Mouse (Mus musculus) common myeloid progenitor, adult 5-6 weeks (primary cell): ENCODE data around the gene Emp2. TPM values are rescaled to one million over a fixed set of nuclear protein-coding genes. Genes with fewer than 3 reads are reported as not detected.
"Not testable (repeated sequence)": the region's sequence is repeated elsewhere in the genome, so short reads cannot be mapped to it uniquely, and the experiment has no call there.

Experiments used
- ATAC-seq: replicated peaks from 2 replicates; pipeline ENCODE4 v1.8.0; 2016; ENCODE audit warnings: low read depth, mild to moderate bottlenecking, moderate TSS enrichment, inconsistent platforms; ENCODE audit not compliant: poor library complexity, severe bottlenecking
- total RNA-seq: library from RNA; stranded (forward); fragments of 200-1000, 187-1606 nt; gene quantifications from 2 replicates; pipeline ENCODE4 v1.2.3, GENCODE M21; 2017

The Emp2 gene
- total RNA-seq, 1 experiment from 2014 or later: not detected

DNA sequence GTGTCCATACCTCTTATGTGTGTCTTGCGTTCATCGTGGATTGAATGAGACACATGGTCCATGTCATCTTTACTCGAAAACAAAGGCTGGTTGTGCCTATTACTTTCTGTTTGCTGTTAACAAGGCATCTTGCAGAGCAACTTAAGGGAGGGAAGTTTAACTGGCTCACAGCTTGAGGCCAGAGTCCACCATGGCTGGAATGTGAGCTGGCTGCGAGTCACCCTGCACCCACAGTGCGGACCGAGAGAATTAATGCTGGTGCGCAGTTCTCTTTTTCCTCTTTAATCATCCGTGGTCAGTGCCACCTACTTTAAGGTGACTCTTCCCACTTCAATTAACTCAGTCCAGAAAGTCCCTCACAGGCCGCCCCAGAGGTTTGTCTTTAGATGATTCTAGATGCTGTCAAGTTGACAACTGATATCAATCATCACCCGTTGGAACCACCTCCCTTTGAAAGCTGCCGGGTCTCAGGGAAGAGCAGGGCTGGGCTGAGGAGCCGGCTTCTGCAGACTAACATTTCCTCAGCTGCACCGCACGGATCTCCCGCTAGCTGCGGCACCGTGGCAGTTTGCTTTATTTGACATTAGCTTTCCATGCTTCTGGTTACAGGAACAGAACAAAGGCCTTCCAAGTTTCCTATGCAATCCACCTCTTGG, 6.3 kb upstream of the Emp2 start:
- ATAC-seq: no peak

DNA sequence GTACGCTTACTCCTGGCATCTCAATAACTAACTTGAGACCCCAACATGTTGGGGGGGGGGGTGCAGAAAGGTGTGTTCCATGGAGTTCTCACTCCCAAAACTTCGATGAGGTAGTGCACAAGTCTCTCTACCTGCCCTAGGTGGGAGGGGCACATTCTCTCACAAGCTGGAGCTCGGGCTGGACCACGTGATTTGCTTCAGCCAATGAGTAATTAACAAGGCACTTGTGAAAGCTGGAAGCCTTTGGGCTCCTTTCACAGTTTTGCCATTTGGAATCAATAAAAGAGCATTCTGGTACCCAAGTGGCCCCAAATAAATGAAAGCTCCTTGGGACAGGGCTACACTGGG, 3.4 kb upstream of the Emp2 start:
- ATAC-seq: no peak

DNA sequence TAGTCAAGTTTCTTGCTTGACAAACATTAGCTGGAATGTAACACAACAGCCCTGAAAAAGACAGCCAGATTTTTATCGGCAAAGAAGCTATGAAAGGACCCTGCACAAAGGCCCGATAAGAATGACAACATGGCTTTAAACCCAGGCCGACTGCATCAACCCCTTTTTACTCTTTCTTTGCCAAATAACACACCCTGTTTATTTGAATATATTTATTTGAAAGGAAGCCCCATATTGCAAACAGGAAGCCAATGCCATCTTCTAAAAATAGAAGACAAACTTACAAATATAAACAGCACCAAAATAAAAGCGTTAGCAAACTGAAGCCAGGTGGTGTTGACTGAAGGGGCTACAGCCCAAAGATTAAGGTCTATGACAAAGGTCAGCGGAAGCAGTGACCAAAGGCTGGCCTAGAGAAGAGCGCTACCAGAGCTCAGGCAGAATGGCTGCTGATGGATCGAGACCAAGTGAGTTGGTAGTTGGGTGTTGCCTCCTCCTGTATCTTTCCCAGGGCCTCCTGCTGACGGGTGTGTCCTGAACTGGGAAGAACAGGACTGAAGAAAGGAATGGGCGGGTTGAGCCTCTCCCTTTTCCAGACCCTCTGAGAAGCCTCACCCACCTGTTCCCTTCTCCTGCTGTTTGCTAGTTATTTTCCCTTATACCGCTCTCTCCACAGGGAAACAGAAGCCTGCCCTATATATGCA, 2.9 kb upstream of the Emp2 start:
- ATAC-seq: no peak

DNA sequence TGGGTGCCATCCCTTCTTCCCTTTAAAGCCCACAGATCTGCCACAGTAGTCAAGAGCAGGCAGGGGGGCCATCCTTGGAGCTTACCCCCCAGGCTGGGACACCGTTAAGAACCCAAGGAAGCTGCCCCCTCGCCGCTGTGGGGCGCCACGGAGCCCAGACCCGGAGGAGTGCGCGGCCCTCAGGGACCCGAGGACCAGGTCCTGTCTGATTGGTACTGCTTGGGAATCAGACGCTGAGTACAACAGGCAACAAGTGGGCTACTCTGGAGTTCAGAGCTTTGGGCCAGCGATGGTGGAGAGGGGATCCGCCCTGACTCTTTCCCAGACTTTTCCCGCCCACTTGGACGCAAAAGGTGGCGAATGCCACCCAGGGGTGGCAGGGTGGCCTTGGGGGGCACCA, 542 bp downstream of the Emp2 start:
- peak; percentile 27; the same call in 1 of the 2 replicates for ATAC-seq

DNA sequence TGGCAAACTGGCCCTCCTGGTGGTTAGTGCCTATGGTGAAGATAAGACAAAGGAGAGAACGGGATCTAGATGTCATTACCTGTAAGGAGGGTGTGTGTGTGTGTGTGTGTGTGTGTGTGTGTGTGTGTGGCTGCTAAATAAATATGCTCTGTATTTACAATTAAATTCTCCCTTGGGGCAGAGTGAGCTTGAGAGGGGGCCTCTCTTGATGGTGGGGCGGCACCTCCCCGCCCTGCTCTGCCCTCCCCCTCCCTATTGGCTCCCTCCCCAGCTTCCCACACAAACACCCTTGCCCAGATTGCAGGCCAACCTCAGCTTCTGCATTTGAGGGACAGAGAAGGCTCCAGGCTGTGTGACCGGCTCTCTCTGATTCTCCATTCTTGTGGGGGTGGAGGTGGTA, 1.8 kb downstream of the Emp2 start:
- peak; percentile 36; the same call in 1 of the 2 replicates for ATAC-seq

DNA sequence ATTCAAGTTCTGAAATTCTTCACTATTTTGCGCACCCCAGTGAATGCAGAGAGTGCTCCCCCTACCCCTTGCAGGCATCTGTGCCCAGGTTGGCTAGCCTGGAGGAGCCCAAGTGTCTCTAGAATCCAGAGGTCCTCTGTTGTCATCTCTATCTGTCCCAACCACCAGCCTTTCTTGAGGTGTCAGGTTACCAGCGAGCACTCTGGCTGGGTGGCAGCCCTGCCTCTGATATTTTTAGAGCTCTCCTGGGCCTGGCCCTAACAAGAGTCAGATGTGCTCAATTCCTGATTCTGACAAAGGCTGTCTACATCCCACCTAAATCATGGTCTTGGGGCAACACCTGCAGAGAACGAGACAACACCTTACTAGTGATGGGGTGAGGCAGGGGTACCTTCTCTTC, 2.7 kb downstream of the Emp2 start:
- no peak for ATAC-seq

DNA sequence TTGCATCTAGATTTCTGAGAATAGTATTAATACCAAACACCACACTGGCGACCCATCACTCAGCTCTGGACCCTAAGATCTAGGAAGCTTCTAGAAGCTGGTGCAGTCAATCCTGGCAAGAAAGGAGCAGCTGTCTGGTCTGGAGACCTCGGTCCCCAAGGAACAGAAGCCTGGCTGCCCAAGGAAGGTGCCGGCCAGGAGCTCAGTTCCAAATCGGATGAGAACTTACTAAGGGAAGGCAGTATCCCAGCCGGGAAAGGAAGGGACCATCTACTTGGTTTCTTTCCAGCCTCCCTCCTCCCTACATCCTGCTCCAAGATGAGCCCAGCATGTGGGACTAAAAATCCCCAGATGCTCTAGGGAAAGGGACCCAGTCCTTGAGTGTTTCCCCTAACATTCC, 3.3 kb downstream of the Emp2 start:
- no peak for ATAC-seq

DNA sequence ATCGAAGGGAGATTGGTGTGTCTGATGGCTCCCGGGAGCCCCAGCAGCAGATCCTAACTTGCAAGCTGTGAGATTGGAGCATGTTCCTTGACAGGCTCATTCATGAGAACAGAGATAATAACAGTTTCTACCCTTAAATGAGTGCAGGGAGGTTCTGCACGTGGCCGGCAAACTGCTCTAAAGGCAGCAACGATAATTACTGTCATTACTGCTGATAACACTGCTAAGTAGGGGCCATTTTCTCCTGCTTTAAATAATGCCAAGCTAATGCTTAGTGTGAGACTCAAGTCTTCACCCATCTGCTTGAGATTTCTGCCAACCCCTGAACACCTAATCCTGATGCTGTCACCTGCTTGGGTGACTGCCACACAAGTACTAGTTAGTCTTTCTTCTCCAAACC, 6.4 kb downstream of the Emp2 start:
- no peak for ATAC-seq

DNA sequence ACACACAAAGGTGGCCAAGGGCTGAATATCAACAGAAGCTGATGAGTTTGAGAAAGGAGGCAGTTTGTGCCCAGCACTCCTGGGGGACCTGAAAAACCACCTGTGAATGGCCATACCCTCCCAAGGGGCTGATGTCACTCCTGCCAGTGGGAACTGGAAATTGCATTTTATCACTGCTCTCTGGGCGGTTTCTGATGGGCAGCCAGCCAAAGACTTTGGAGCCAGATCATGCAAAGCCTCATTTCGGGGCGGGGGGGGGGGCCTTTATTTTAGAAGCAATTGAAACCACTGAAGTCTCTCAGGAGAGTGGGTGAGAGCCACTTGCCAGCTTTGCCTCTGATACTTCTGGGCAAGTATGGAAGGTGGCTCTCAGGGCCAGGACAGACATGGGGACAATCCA, 7.7 kb downstream of the Emp2 start:
- ATAC-seq: no peak

DNA sequence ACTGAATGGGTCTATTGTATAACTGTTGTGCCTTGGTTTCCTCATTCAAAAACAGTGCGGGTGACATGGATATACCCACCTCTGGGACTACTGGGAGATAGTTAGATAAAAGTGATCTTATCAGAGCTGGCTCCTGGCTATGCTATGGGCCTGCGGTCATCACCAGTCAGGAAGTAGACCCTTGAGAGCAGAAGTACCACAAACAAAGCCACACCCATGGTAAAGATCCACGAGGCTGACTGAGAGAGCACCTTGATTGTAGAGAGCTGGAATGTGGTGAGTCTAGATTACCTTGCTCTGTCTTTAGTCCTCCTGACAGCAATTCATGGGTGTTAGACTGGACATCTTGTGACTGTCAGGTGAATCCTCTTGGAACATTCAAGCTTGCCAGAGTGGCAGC, 12.4 kb downstream of the Emp2 start:
- ATAC-seq: no peak

DNA sequence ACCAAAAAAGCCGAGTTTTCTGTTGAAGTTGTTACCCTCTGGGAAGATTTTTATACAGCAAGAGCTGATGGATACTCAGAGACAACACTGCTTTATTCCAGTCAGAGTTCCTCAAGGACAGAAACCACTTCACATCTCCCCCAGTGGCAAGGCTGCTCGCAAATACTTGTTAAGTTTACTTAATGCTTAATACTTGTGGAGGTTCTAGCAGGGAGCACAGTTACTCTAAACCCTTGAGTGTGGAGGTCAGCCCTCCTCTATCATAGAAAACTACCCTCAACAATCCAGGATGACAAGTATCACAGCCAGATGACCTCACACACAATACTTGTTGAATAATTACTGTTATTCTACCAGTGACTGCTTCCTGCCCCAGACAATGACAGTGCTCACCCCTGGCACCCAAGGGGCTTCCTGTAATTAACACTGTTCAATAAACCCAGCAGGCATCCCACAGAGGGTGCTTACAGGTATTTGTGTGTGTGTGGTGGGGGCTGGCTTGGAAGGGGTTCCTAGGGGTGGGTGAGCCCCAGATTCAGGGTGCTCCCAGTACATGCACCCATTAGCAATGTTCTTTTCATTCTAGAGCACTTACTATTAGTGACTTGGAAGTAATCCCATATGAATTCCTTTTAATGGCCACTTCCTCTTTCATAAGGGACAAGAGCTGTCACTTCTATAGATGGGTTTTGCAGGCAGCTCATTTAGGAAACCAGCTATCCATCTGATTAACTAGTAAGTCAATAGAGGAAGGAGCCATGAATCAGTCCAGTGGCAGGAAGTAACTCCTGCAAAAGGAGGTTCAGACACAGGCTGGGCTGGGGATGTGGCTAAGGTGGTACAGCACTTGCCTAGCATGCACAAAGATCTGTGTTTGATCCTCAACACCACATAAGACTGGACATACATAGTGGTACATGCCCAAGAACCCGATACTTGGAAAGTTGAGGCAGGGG, 13.3 kb downstream of the Emp2 start:
- peak; percentile 73 for ATAC-seq

DNA sequence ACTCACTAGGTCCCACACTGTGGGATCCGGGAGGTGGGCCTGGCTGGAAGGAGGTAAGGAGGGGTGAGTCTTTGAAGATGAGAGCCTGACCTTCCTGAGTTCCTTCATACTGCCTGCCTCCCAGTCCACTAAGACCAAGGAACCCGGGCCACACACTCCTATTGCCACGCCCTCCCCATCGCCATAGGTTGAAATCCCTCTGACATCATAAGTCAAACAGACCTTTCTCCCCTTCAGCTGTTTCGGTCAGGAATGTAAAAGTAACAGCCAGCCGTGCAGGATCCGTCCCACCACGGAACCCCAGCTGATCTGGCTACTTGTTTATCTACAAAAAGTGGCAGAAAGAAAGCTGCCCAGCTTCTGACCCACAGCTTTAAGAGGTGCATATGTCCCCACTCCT, 14.1 kb downstream of the Emp2 start:
- no peak for ATAC-seq

DNA sequence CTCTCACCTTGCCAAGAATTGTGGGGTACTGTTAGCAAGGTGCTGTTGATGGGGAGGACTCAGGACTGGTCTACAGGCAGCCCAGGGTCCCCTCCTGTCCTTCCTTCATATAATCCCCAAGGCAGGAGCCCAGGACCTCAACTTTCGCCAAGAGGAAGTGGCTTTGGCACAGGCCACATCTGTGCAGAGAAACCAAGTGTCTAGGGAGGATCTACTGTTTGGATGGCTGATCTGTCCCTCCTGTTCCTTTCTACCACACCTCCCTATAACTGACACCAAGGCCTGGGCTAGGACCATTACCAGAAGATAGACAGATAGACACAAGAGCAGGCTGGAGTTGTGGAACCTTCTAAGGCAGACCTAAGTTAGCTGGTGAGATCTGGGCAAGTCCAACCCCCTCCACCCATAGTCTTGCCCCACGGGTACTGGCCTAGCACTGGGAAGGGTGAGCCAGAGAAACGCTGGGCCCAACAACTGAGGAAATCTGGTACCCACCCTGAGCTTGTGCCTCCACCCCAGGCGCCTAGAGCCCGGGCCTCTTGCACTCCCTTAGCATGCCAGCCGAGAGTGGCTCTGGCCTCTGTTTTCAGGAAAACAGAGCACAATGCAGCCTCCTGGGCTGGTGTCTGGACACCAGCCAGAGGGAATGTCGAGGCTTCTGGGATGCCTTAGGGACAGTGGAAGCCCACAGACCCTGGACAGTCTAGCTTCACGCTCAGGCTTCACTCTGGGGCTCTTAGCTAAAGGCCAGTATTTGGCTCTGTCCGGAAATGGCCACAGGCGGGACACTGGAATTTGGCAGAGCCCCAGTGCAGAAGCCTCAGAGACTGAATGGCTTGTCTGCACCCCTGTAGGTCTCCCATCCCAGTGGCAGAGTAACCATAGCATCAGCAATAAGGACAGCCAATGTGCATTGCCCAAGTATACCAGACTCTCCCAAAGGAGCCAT, 15.8 kb downstream of the Emp2 start:
- ATAC-seq: 0 out of 2 replicates have a peak, but pooled peaks have one; percentile 34

DNA sequence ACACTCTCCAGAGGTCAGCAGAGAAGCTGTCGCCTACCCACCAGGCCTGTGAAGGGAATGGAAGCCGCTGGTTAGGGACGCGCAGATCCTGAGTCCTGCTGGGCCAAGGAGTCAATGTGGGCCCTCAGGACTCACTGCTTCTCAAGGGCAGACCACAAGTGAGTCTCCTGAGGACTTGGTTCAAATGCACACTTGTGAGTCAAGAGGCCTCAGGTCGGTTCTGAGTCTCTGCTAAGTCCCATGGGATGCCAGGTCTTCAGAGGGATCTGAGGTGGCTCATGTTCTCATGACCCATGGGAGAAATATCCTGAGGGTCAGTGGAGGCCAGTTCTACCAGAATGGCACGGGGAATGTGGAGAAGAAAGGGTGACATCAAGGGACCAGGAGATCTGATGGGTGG, 25.7 kb downstream of the Emp2 start:
- ATAC-seq: no peak

DNA sequence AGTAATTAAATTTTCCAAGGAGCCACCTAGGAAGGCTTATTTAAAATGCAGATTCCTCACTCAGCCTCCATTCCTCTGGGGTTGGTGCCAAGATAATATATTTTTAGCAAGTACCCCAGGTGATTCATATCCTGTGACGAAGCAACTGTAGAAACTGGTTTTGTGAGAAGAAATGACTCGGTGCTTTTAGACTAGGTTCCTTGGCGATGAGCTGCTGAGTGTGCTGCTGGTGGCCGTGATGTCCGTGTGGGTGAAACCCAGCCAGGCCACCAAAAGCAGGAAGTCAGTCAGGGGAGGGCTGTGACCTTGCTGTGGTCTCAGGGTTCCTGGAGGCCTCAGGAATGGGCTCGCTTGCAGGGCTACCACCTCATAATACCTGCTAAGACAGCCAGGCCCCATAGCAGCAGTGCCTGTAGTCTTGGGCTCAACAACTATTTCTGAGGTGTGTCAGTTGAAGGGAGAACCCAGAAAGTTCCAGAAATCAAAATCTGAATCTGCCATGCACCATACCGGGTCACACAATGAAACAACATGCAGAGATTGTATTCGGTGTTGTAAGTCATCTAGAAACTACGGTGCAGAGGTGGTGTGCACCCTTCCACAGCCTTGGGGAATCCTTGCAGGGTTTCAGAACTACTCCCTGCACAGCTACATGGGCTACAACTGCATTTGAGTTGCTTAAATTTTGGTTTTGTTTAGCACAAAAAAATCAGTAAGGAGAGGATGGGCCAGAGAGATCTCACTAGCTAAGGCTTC, 27.1 kb downstream of the Emp2 start:
- peak; percentile 87 for ATAC-seq

DNA sequence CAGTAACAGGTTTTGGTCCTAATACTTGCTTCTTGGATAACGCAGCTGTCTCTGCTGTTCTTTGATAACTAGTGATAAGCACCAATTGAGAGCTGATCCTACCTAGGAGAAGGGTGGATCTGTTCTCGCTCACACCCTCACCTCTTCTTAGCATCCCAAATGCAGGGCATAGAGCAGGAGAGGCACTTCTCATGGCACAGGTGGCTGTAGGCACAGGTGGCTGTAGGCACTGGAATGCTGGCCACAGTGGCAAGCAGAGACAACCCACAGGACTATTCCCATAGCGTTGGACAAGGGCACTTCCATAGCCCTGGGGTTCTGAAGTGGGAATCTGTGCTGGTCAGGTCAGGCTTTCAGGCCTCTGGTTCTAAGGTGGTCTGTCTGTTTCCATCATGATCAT, 31.9 kb downstream of the Emp2 start:
- no peak for ATAC-seq

DNA sequence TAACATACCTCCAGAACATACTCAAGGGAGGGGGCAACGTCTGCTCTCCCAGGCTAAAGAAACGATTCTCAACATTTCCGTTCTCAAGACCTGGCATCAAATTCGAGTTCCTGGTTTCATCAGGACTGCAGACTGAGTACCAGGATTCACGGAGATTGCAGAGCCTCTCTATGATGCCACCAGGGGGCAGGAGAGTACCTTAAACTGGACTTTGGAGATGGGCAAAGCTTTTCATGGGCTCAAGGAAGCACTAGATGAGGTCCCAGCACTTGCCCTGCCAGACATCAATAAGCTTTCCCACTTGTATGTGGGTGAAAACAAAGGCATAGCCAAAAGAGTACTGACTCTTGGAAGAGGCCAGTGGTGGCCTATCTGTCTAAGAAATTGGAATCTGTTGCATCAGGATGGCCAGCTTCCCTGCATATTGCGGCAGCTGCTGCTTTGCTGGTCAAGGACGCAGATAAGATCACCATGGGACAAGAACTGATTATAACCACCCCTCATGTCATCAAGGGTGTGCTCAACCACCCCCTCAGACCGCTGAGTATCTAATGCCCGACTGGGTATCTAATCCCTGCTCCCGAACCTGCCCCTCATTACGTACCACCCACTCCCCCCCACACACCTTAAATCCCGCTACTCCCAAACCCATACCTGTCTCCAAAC, 33.3 kb downstream of the Emp2 start:
- peak; percentile 96 for ATAC-seq

DNA sequence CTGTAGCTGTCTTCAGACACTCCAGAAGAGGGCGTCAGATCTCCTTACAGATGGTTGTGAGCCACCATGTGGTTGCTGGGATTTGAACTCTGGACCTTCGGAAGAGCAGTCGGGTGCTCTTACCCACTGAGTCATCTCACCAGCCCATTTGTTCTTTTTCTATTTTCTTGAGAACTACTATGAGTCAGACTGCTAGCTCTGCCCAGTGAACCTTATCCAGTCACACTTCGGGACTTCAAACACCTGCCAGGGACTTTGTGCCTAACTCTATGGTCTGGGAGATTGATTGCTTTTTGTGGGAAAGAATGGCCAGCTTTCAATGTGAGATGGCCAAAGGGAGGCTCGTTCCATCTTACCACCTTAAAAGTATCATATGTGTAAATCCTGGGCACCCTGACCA, 37.0 kb downstream of the Emp2 start:
- ATAC-seq: not testable (repeated sequence)

DNA sequence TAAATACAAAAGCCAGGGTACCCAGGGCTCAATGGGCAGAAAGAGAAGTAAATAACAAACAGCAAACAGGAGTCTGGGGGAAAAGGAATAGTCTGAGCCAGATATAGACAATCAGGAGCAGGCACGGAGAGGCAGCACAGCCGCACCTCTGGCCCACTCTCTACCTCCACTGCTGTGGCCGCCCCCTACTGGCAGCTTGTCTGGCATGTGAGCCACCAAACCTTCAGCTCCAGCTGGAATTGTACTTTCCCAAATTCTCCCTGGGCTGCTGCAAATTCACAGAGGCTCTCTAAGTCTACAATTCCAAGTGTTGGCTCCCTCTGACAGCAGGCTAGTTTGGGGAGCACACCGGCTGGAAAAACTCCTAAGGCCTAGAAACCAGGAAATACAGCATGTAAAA, 39.3 kb downstream of the Emp2 start:
- no peak for ATAC-seq
